Mouse (Mus musculus): ENCODE data around the gene Gsto2. TPM values are rescaled to one million over a fixed set of nuclear protein-coding genes. Genes with fewer than 3 reads are reported as not detected.

Gsto2 gene
- total RNA-seq, 2 experiments from 2014 or later: 2.1 to 2.5 TPM

DNA sequence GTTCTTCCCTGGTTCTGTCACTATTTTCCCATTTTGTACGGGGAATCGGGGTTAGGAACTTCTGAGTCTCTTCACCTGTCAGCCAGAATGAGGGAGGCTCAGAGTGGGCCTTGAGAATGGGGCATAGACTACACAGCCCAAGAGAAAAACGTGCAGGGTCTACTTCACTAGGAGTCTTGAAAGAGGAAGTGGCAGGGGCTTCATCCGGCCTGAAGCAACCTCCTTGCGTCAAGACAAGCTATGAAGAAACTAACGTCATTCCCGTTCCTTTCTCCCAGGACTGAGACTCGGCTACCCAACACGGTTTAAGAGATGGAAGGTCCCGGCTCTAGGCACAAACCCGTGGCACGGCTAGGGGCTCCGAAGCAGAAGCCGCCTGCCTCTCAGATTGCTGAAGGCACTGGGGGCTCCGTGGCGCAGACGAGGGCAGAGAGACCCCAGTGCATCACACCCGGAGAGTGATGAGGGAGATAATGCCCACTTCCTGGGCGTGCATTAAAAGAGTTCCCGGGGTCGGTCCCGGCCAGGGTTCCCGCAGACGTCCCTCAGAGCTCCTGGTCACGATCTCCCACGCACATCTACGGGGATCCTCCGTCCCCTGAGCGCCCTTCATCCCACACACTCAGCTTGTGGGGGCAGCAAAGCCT lies 53.2 kb downstream of the Gsto2 start:
- DNase-seq (ENCODE audit: low spot score in 2 of 2): peak in 1 of 2 experiments; percentile 7

DNA sequence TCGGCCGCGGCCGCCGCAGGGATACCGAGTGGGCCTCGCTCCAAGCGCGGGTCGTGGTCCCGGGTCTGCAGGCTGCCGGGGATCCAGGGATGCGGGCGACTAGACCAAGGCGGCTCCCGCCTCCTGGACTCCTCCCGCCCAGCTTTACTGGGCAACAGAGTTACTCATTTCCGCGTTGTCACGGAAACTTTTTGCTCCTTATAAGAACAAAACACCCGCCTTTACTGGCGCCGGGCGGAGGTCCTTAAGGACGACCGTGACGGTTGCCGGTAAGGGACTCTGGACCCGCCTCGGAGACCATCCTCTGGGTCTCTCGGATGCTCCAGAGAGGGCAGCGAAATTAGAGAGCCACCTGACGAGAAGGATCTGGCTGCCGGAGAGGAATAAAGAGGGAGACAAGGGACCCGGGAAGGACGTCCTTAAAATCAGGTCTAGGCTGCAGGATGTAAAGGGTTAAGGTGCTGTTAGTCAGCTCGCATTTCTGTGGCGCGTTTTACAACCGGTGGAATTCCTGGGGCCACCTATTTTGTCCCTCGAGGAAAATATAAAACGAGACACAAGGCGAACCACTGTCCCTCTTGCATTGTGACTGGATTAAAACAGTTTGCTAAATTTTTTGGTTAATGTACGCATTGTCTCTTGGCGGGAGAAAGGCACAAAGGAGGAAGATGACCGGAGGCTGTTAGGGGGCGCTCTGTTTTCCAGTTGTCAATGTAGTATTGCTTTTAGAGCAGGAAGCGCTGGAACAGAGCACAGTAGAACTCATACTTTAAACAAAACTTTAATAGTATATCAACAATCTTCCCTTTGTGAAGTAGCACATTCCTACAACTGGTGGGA lies 54.0 kb downstream of the Gsto2 start, which contains the start of the genes Cfap43 and Itprip:
TSS of gene Cfap43 (minus strand) at position 162 of the 840 bp plus-strand sequence.
TSS of gene Itprip (minus strand) at position 174 of the 840 bp plus-strand sequence.
- peak; percentile 44 to 49 for DNase-seq (ENCODE audit: low spot score in 2 of 2)

DNA sequence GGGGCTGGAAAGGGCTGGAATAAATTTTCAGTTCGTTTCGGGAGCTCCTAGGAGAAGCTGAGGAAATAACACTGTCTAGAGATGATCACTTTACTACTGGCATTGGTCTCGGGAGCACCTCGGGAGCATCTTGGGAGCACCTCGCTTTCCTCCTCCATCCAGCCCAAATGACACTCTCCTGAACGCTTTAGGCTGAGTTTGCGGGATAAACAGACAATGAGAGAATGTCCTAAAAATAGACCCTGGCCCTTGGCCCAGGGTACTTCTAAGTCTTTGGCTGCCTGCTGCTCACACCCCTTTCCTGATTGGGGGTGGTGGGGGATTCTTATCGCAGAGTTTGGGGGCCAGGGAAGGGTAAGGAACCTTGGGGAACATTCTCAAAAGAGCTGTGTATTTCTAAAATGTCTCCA lies 54.6 kb downstream of the Gsto2 start:
- DNase-seq (ENCODE audit: low spot score in 2 of 2): no peak

DNA sequence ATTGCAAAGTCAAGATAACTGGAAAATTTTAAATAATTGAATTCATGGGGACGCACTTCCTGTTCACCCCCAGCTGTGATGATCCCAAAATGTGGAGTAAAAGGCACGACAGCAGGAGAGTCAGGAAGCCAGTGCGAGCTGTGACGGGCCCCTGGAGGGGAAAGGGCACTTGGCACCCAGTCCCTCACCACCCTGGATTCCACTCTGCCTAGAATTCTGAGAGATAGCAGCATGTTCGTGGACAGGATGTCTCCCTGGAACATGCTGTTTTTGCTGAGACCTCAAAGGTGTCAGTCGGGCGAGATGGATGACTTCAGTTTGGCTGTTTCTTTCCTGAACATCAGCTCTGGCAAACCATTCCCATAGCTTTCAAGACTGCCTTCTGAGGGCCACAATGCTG lies 60.5 kb downstream of the Gsto2 start:
- DNase-seq (ENCODE audit: low spot score in 2 of 2): no peak

DNA sequence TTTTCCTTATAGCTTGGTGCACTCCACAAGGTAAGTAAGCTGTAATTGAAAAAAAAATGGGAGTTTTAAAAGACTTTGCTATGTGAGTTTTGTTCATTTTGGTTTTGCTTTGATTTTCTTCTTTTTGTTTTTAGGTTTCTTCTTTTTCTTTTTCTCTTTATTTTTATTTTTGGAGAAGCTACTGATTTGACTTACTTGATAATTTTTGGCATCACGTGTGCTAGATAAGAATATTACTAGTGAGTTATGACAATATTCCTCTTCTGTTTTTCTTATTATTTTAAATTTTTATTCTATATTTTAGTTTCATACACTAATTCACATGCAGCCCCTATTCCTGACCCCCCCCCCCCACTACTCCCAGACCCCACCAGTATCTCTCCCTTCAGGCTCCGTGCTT lies 61.7 kb downstream of the Gsto2 start:
- no peak for DNase-seq (ENCODE audit: low spot score in 2 of 2)

DNA sequence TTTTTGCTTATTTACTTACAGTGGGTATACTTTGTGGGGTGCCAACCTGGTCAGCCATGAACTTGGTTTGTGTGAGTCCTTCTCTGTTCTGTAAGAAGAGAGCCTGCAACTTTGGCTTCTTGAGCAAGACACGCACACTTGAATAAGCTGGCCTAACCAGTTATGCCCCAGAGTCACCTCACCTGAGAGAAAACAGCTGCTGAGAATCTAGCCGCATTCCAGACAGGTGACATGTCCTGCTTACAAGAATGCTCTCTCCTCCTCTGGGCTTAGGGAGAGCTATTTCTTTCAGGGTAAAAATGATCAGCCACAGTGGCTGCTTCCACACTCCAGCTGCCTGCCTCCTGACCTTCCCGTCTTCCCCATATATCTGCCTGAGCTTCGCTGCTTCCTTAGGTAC lies 63.7 kb downstream of the Gsto2 start:
- DNase-seq (ENCODE audit: low spot score in 2 of 2): no peak

DNA sequence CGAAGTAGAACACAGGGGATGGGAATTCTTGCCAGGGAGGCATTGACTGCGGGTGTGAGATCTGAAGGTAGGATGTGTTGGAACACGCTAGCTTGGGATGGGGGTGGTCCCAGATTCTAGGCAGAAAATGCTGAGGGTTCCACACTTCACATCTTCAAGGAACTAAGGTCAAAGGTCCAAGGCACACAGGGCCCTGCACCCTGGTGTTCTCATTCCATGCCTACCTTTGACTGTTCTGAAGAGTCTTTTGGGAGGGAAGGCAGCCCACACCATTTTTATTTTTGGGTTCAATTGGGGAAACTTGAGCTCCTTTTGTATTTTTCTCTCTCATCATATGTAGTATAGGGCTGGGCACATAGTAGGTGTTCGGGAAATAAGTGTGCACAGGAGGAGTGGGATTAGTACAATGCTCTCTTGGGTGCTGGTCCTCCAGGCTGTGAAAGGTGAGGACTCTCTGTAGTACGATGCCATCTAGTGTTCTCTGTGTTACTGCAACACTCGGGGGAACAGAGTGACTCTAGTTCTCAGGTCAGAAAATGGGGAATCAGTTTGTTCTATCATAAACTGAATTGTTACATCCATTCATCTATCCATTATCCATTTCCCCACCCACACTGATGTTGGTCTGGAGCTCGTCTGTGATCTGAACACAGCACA lies 66.8 kb downstream of the Gsto2 start:
- no peak for DNase-seq (ENCODE audit: low spot score in 2 of 2)

DNA sequence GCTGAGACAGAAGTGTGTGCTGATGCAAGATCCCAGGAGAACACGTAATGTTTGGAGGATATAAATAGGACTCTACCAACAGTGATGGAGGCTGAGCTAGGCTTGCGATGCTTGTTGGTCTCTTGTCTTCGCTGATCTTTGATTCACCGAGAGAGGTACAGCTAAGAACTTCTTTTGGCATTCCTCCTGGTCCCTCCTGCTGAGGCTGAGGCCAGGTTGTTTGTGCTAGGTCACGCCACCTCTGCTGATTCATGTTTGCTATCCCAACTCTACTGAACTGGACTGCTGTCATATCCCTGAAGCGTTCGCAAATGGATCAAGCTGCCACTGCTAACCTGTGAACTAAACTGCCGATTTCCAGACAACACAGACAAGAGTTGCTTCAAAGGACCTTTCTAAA lies 68.8 kb downstream of the Gsto2 start:
- DNase-seq (ENCODE audit: low spot score in 2 of 2): no peak

DNA sequence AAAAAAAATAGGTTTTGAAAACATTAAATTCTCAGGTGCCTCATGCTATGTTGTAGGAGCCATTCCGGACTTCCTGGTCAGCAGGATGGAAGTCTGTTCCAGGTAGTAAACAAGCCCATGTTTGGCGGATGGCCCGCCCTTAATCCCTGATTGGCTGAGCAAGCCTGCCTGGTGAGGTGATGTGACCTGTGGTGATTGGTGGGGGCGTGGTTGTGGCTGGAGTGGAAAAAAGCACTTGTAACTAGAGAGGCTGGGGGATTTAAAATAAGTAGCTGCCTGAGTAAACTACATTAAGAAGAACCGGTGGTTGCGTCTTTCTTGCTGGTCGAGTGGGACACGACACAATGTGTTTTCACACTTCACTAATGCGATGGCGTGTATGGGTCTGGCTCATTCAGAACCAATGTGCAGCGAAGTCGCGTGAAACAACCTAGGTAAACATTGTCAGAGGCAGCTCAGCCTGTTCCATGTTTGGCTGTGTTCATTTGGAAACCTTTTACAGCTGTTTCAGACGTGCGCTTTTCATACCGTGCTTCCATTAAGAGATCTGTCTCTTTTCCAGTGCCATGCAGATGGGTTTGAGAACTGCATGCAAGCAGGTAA lies 69.4 kb downstream of the Gsto2 start:
- no peak for DNase-seq (ENCODE audit: low spot score in 2 of 2)

DNA sequence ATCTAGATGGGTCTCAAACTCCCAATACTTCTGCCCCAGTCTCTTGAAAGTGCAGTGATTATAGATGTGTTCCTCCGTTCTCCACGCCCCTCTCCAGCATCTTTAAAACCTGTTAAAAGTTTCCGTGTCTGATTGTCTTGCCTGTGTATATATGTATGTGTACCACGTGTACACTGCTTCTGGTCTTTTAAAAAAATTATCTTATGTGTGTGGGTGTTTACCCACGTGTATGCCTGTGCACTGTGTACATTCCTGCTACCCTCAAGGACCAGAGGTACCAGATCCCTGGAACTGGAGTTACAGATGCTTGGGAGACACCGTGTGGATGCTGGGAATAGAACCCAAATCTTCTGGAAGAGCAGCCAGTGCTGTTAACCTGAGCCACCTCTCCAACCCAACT lies 70.2 kb downstream of the Gsto2 start:
- DNase-seq (ENCODE audit: low spot score in 2 of 2): no peak

Small RNA genes within 50 kb of the gene (microRNA-seq; reads per million reads assigned to microRNA genes)
- 0 reads per million in 2 experiments for gene Gm22240

Other genes with a start within 250 kb of the Gsto2 start
- under 1 TPM; 0.21 to 0.66 TPM for gene Col17a1, start 173.4 kb upstream of the Gsto2 start, total RNA-seq (2021)
- 10 to 100 TPM; 89.3 to 91.6 TPM for gene Sfr1, start 133.9 kb upstream of the Gsto2 start, total RNA-seq (2021)
- 10 to 100 TPM; 39.4 to 41.8 TPM for gene Gsto1, start 10.6 kb upstream of the Gsto2 start, total RNA-seq (2021)
- gene Cfap43, start 53.8 kb downstream of the Gsto2 start, total RNA-seq (2021): under 1 TPM; 0.45 to 0.70 TPM
- 1 to 10 TPM; 1.1 to 1.3 TPM for gene Itprip, start 53.8 kb downstream of the Gsto2 start, total RNA-seq (2021)
- under 1 TPM; 0.12 to 0.51 TPM for gene Cfap58, start 72.1 kb downstream of the Gsto2 start, total RNA-seq (2021)